Mouse (Mus musculus) v-Abl transformed pro-B cells (cell line): ENCODE data around the gene Adrm1.

Experiments
- in situ Hi-C, 2 experiments: fragments of 400-800 bp; cut with MboI; formaldehyde crosslinking; loops; one replicate each; pipeline ENCODE4 v1.15.1; 2025; ENCODE audit not compliant: unreplicated experiment in 2 of 2

Adrm1 gene

DNA sequence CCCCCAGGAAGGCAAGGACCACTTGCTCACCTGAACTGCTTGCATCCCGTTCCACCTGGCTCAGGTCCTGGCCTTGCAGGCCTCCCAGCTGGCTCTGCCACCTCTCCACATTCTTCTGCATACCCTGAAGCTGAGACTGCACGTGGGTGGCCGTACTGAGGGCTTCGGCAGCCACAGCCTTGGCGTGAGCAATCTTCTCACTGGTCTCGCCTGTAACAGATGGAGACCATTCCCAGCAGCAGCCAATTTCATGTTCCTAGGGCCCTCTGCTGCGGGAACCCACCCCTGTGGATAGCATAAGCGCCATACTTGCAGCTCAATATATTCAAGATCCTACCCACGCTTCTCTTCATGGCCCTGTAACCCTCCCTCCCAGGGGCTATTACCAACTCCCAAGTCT is 10.3 kb downstream of the Adrm1 start:
- in situ Hi-C loops, result loop anchor here (5.0 to 10.0 kb wide), 2 partner anchors 71 to 163 kb away; no protein-coding TSS in a partner anchor

DNA sequence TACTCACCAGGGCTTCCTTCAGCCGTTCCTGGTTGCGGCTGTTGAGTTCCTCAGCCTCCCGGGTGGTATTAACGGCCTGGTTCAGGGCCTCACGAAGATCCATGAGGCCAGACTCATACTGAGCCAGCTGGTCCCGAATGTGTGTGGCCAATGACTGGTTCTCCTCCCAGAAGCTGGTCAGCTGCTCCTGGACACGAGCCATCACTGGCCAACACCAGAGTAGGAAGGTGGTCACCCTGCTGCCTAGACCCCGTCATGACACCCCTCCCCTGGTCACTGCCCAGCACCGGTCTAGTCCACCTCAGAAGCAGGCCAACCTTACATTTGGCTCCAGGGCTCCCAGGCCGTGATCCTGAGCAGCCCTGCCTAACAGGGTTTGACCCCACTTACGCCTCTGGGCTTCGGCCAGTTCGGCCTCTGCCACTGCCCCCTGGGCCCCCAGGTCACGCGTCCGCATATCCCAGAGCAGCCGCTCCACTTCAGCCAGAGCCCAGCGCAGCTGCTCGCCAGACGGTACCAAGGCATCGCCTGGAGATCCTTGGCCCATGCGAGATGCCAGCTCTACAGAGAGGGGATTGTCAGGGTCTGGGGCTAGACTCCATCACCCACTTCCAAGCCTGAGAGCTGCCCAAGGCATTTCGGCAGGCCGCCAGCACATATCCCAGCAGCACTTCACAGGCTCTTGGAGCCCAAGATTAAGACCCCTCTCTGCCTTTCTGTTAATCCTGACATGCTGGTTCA is 12.9 kb downstream of the Adrm1 start:
- in situ Hi-C loops, result loop anchor here (5.0 to 10.0 kb wide), 2 partner anchors 68 to 161 kb away; no protein-coding TSS in a partner anchor

GRCm38 (mm10) chr2:180184752-180185109 is 13.4 kb downstream of the Adrm1 start:
- in situ Hi-C loops, result loop anchor here (5.0 to 10.0 kb wide), 2 partner anchors 68 to 160 kb away; no protein-coding TSS in a partner anchor

GRCm38 (mm10) chr2:180185686-180186085 is 14.4 kb downstream of the Adrm1 start:
- in situ Hi-C loops, result loop anchor here (10.0 kb wide), 1 partner anchor 159 kb away; no protein-coding TSS in a partner anchor

- in situ Hi-C loops, result loop anchor here (10.0 kb wide), 1 partner anchor 157 kb away; no protein-coding TSS in a partner anchor
Observed at GRCm38 (mm10) chr2:180187362-180187761, 16.1 kb downstream of the Adrm1 start.

DNA sequence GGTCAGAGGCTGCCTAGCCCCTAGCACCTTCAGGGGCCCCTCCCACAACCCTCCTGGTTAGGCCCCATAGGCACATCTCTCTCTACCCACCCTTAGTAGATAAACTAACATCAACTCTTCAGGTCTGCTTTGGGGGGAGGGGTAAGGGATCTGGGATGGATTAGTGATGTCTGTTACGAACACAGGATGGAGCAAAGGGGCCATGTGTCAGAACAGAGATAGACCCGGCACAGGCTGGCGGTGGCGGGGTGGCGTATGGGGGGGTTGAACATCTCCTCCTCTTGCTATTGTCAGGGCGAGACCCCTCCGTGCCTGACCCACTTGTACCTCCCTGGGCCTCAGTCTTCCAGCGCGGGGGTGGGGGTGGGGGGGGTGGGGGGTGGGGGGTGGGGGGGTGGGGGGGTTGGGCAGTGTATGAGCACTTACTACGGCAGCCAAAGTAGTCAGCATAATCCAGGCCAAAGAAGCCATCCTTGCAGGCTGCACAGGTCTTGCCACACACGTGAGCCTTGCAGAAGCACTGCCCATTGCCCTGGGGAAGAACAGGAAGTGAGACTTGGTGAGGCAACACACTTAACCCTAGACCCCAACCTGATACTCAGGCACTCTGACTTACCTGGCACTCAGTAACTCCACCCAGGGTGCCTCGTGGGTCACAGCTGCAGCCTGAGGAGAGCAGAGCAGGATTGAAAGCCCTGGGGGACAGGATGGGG is 25.5 kb downstream of the Adrm1 start:
- in situ Hi-C loops, result loop anchor here in 1 of 2 experiments (5.0 kb wide), 1 partner anchor 36 kb away; no protein-coding TSS in a partner anchor

DNA sequence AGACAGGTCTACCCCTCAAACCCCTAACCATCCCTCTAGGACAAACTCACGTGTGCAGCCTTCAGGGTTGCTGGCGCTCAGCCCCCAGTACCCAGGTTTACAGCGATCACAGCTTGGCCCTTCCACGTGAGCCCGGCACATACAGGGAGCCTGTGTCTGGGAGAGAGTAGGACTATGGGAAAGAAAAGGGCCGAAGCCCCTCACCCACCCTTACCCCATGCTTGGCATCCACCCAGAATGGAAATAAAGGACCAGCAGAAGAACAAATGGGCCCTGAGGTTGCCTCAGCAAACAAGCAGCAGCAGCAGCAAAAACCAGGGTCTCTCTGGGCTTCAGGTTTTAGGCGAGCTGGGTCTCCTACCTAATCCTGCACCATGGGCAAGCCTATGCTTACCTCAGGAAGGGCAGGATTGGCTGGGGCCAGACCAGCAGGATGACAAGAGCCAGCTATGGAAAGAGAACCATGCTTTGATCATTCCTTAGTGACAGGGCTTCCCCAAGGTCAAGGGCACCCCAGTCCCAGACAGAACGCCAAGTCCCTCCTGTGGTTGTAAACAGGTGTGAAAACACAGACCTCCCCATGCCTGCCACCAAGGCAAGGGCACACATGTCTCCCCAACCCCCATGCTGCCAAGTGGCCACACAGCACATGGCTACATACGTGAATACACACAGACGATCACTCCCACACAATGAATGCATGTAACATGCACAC is 26.2 kb downstream of the Adrm1 start:
- in situ Hi-C loops, result loop anchor here in 1 of 2 experiments (5.0 kb wide), 1 partner anchor 35 kb away; no protein-coding TSS in a partner anchor

DNA sequence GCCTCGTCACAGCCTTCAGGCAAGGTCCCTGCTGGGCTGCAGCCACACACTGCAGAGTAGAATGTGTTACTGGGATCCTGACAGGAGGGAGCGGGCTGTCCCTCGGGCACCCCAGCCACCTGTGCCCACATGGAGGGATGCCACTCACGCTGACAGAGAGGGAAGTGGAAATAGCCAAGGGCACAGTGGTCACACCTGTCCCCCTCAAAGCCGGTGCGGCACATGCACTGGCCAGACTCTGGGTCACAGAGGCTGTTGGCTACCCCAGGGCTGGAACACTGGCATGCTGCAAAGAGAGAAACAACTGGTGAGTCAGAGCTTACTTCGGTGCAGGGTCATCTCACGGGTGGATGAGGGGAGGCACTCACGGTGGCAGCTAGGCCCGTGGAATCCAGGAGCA is 27.5 kb downstream of the Adrm1 start:
- in situ Hi-C loops, result loop anchor here in 1 of 2 experiments (5.0 kb wide), 1 partner anchor 34 kb away; no protein-coding TSS in a partner anchor

DNA sequence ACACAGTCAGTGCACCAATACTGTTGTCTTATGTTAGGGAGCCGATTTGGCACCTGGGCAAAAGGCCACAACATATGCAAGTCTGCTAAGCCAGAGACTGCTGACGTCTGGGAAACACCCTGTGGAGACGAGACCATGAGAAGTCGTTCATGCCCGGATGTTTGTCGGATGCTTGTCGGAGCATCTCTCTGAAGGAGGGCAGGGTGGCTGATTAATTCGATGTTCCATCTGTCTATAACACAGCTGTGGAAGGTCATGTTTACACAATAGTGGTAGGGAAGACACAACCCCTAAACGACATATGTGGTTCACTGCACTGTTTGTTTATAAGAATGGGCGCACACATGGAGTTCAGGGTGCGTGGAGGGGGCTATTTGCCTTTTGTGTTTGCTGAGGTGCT is 29.4 kb downstream of the Adrm1 start:
- in situ Hi-C loops, result no loop called here

DNA sequence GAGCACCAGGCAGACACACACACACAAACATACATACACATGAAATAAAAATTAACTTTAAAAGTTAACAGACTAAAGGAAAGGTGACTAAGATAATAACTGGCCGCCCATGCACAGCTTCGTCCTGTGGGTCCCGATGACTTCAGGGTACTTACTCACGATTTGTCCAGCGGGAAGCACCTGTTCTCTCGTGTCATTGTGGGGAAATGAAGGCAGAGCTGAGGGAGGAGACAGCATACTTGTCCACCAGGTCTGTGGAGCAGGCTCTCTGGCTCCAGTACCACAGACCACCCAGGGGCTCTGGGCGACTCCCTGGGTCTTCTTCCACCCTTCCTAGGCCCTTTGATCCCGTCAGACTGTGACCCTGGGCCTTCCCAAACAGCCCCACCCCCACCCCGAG is 30.0 kb downstream of the Adrm1 start:
- in situ Hi-C loops, result no loop called here

DNA sequence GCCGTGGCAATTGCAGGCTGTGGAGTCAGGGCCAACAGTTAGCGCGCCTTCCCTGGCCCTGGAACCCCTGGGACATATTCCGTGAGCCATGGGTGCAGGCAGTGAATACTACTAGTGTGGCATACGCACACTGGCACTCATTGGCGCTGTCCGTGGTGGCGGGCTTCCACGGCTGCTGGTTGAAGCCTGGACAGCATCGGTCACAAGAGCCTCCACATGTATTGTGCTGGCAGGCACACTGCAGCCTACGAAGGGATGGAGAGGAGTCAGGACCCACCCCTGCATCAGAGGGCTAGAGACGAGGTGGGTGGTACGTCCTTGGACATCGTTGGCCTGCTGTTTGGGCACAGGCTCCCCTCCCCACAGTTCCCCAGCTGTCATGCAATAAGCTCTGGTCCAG is 31.0 kb downstream of the Adrm1 start:
- in situ Hi-C loops, result no loop called here

- in situ Hi-C loops, result no loop called here
Observed at GRCm38 (mm10) chr2:180202805-180203204, 31.5 kb downstream of the Adrm1 start.

DNA sequence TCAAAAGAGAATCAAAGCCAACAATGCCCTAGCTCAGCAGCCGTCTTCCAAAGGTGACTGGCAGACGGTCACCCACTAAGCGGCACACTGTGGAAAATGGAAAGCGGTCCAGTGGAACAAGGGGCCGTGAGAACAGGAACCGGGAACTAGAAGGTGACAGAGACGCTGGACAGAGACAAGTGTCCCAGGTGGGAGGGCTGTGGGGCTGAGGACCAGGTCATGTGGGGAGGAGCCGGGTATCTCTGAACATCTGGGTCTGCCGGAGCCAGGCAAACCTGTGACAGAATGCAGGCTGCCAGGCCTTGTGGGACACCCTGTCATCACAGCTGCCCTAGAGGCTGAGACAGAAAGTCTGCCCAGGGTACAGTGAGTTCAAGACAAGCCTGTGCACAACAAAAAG is 33.2 kb downstream of the Adrm1 start:
- in situ Hi-C loops, result no loop called here

- in situ Hi-C loops, result no loop called here
Observed at GRCm38 (mm10) chr2:180205083-180205955, 34.0 kb downstream of the Adrm1 start.

DNA sequence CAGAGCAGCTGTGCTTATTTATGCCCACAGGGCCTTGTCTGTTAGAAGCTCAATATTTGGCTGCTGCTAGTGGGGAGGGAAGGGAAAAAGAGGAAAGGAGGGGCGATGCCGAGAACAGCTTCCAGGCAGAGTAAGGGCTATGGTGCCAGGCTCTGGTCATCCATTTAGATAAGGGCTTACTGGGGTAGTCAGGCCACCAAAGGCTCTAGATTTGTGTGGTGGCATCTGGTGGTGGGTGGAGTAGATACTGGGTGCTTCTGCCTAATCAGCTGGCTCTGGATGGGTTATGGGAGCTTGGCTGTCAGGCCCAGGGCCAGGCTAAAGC is 34.6 kb downstream of the Adrm1 start:
- in situ Hi-C loops, result no loop called here

DNA sequence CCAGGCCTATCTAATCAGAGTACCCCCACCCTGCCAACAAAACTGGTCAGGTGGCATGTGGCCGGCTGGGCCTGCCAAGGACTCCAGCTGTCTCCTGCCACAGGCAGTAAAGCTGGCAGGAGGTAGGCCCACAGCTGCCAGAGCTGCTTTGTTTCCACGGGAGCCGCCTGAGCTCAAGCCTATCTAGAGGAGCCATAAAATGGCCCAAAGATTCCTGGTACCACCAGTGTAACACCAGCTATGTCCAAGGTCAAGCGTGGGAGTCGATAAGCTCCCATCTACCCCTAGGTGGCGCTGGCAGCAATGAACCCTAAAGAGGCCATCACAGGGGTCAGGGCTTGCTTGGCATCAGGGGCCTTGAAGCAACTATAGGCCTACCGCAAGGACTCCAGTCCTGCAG is 36.6 kb downstream of the Adrm1 start:
- in situ Hi-C loops, result no loop called here

DNA sequence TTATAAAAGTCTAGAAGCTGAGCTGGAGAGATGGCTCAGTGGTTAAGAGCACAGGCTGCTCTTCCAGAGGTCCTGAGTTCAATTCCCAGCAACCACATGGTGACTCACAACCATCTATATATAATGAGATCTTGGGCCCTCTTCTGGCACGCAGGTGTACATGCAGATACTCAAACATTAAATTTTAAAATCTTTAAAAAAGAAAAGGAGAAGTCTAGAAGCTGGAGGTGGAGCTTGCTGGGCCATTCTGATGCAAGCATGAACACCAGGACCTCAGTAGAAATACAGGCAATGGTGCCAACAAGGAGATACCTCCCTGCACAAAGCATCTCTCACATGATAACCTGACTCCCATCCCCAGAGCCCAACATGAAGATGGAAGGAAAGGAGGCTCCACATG is 37.7 kb downstream of the Adrm1 start:
- in situ Hi-C loops, result no loop called here

DNA sequence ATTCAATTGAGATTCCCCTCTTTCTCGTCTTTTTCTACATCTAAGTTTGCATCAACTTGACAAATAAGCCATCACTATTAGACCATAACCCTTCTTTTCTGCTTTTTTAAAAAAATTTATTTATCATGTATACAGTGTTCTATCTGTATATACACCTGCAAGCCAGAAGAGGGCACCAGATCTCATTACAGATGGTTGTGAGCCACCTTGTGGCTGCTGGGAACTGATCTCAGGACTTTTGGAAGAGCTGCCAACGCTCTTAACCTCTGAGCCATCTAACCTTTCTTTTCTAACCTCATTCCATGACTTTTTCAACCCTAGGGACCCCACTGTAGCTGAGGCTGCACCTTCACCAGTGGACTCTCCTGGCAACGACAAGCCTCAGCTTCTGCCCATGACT is 41.0 kb downstream of the Adrm1 start:
- in situ Hi-C loops, result no loop called here

GRCm38 (mm10) chr2:180214352-180214978 is 43.2 kb downstream of the Adrm1 start:
- in situ Hi-C loops, result no loop called here

DNA sequence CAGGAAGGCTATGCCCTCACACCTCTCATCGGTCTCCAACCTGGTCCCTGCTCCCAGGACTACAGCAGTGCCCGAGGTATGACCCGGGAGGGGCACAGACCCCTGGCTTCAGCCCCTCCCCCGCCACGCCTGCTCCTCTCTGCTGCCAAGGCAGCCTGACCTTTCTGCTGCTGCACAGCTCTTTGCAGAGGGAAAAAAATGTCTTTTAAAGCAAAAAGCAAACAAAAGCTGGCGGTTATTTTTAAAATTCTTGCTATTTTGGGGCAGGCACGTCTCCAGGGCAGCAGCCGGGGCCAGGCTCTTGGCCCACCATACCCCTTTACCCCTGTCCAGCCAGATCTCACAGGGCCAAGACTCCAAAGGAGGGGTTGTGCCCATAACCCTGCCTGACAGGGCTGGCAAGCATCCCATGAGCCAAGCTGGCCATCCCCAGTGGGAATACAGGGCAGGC is 43.8 kb downstream of the Adrm1 start:
- in situ Hi-C loops, result no loop called here
